Comparison of ENCODE assay signal across 13 mouse cellular contexts in genomic region chr14:29869930-29870329, GRCm38 (mm10).
"Had no signal": no experiment of that assay in that cellular context is flagged by ENCODE, and none has a peak within 500 bp of the region (broad histone marks: within the 10 kb centered on the region; RNA-seq: fewer than 3 reads in every experiment).

No protein-coding gene starts in this region.

- H3K27me3 ChIP-seq: limb, embryonic 15.5 days; liver, embryonic 12.5 days; lung, embryonic 15.5 days; midbrain, embryonic 12.5 days; neural tube, embryonic 13.5 days had no signal

- H3K4me3 ChIP-seq: limb, embryonic 15.5 days; liver, embryonic 12.5 days; lung, embryonic 15.5 days; midbrain, embryonic 12.5 days; neural tube, embryonic 13.5 days had no signal

- H3K4me1 ChIP-seq: limb, embryonic 15.5 days; liver, embryonic 12.5 days; midbrain, embryonic 12.5 days; neural tube, embryonic 13.5 days had no signal

- H3K4me2 ChIP-seq: limb, embryonic 15.5 days; liver, embryonic 12.5 days; lung, embryonic 15.5 days; midbrain, embryonic 12.5 days; neural tube, embryonic 13.5 days had no signal

- H3K27ac ChIP-seq: limb, embryonic 15.5 days; liver, embryonic 12.5 days; lung, embryonic 15.5 days; midbrain, embryonic 12.5 days; neural tube, embryonic 13.5 days had no signal

- DNase-seq: retina, postnatal 1 day; right cerebral cortex, postnatal 4 days; spleen, adult 18-20 months; thymus, adult 18-20 months; thymus, postnatal 14 days had no signal

- H3K9me3 ChIP-seq: limb, embryonic 15.5 days; liver, embryonic 12.5 days; lung, embryonic 15.5 days; midbrain, embryonic 12.5 days; neural tube, embryonic 13.5 days had no signal

- ATAC-seq: inflammation-experienced regulatory T-cells, adult 6 months; intestine, postnatal 0 days; liver, embryonic 12.5 days; midbrain, embryonic 16.5 days had no signal

- H3K36me3 ChIP-seq: limb, embryonic 15.5 days; liver, embryonic 12.5 days; lung, embryonic 15.5 days; midbrain, embryonic 12.5 days; neural tube, embryonic 13.5 days had no signal

- H3K9ac ChIP-seq: limb, embryonic 15.5 days; liver, embryonic 12.5 days; lung, embryonic 15.5 days; midbrain, embryonic 12.5 days; neural tube, embryonic 13.5 days had no signal
